Mouse (Mus musculus) gonadal fat pad, adult 2 months (tissue): ENCODE measurements around the gene Prr3. TPM values are rescaled to one million over a fixed set of nuclear protein-coding genes. Genes with fewer than 3 reads are reported as not detected.
A peak's percentile ranks its signal among the peaks of the same experiment; 100 is the strongest.
"Not testable (repeated sequence)": the region's sequence is repeated elsewhere in the genome, so short reads cannot be mapped to it uniquely, and the experiment has no call there.

Experiments used
- DNase-seq: peaks from one replicate; pipeline ENCODE4 v3.0.0-alpha.2; 2012; ENCODE audit warnings: low read depth
- polyA plus RNA-seq: library from polyadenylated mRNA; depleted of rRNA; stranded (reverse); fragments of >200 nt; gene quantifications from 2 replicates; pipeline ENCODE4 v1.2.3, GENCODE M21; 2012; rRNA removed

The Prr3 gene
- polyA plus RNA-seq, result 18.7 and 21.4 TPM in 2 replicates

GRCm38 (mm10) chr17:35979401-35980362 is at the start of gene Prr3, which contains the start of gene Gnl1:
Gene Prr3 (minus strand): TSS chr17:35980236.
Gene Gnl1 (plus strand): TSS chr17:35979851.
- no peak for DNase-seq

DNA sequence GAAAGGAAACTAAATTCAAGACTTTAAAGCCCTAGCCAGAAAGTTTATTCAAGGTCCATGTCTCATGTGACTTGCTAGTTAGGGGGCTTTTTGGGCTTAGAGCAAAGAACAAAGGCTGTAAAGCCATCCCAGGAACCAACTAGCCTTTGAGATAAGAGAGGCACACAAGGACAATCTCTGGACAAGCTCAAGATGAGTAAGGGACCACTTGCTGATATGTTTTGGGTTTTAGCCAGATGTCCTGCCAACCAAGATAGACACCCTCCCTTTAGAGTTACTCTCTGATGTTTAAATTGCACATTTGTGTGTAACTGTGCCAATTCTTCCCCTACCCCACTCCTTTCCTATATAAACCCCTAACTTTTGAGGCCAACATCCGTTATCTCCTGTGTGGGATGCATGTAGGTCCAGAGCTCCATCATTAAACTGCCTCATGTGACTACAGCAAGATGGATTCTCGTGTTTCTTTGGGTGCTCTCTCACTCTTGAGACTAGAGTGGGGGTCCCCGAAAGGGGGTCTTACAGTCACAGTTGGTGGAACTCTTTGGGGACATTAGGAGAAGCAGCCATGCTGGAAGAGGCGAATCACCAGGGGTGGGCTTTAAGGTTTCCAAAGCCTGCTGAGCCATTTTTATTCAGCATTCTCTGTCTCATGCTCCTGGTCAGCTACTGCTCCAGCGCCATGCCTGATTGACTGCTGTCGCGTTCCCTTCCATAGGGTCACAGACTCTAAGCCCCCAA is 49.0 kb upstream of the Prr3 start:
- DNase-seq, result no peak

DNA sequence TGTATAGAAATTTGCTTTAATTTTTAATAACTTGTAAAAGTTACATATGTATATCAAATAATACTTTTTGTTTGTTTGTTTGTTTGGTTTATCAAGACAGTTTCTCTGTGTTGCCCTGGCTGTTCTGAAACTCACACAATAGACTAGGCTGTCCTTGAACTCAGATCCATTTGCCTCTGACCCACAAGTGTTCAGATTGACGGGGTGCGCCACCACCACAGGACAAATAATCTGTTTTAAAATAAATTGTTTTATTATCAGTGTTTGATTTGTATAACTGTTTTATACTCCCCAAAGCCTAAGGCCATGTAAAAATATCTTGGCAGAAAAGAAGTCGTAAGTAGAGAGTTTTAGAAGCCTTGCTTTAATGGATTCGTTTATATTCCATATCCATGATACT is 47.6 kb upstream of the Prr3 start:
- DNase-seq, result no peak

DNA sequence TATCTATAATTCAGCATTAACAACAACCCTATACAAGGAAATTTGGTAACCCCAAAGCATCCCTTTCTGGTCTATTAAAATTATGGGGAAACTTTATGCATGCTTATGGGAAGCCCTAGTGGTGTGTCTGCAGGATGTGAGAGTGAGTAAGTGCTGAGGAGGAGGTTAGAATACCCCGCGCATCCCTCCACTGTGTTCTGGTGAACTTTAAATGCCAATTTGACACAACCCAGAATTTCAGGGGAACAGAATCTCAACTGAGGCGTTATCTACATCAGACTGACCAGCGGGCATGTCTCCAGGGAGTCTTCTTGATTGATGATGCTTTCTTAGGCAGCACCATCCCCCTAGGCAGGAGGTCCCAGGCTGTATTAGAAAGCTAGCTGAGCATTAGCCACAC is 45.9 kb upstream of the Prr3 start:
- DNase-seq, result no peak

DNA sequence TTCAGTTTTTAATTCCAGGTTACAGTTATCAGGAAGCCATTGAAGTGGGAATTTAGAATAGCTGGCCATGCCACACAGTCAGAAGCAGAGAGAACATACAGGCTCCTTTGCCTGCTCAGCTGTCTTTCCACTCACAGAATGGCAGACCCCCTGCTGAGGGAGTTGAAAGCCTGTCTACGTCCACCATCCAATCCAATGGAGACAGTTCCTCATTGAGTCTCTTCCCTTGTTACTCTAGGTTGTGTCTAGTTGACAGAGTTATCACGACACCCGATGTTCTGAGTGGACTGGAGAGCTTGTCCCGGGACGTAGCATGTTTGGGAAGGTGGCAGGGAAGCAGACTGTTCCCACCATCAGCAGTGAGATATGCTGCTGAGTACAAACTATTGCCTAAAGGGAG is 45.2 kb upstream of the Prr3 start:
- DNase-seq, result no peak

GRCm38 (mm10) chr17:36023710-36024654 is 43.9 kb upstream of the Prr3 start:
- peak; percentile 97 for DNase-seq

DNA sequence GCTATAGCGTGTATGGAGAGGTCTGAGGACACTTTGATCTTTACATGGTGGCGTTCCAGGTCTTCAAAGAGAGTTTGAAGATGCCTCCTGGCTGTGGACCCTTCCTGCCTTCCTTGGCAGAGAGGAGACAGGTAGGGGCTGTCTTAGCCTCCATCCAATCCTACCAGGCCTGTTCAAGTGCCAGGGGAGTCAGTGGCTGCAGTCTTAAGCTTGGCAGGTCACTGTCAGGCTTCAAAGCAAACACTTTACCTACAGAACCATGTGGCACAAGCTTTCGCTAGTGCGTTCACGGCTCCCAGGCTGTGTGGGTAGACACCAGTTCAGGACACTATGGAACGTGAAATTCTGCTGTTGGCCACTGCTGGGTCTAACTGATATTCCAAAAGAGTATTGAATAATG is 42.9 kb upstream of the Prr3 start:
- no peak for DNase-seq

- DNase-seq, result no peak
These were observed 42.1 kb upstream of the Prr3 start for GRCm38 (mm10) chr17:36022098-36022497.

DNA sequence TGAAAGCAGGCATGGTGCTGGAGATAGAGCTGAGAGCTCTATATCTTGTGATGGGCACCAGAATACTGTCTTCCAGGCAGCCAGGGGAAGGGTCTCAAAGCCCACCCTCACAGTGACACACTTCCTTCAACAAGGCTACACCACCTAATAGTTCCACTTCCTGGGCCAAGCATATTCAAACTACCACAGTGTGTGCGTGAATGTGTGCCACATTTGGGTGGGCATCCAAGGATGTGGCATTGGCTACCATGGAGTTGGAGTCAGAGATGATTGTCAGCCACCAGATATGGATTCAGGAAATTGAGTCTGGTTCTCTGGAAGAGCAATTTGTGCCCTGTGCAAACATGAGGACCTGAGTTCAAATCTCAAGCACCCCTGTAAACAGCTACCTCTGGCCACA is 41.3 kb upstream of the Prr3 start:
- DNase-seq, result no peak

DNA sequence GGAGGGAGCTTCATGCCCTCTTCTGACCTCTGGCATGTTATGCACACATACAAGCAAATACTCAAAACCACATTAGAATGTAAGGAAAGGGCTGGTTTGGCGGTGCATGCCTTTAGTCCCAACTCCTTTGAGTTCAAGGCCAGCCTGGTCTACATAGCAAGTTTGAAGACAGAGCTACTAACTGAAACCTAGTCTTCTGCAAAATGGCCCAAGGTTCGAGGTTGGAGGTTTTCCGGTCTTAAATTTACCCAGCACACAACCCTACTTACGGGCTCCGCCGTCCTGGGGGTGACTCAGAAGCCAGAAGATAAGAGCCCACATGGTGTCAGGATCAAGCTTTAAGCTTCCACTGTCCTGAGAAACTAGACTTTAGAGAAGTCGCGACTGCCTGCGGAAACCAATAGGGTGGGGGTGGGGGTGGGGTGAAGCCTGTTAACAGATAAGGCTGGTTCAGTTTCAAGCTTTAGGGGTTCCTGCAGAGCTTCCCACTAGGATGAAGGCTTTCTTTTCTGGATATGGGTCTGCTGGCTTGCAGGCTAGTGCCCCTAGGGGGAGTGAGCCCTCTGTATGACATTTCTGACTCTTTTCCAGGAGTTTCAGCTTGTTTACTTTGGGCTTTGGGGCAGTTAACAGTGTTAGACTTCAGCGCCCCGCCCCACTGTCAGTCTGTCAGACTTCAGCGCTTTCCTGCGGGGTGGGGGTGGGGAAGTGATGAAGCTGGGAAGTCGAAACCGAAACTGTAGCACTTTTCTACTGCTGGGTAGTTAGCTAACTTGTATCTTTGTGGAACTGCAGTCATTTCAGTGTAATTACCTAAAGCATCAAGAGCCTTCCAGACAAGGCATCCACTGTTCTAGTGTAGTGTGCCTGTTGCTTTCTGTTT is 40.4 kb upstream of the Prr3 start, which contains the start of gene H2-T24:
Gene H2-T24 (minus strand): TSS at position 370 of the 883 bp plus-strand sequence.
- DNase-seq, result no peak

DNA sequence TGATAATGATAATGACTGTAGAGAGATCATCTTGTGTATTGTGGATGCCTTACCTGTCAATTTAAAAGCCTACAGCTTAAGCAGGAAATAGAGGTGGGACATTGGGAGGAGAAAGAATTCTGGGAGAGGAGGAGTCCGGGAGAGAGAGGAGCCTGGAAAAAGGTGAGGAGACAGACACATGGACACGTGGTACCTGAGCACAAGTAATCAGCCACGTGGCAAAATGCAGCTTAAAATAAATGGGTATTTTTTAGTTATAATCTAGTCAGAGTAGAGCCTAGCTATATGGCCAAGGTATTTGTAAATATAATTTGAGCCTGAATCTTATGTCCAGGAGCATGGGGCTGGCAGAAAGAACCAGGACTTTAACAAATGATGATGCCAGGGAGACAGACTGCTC is 39.5 kb upstream of the Prr3 start:
- DNase-seq, result no peak

DNA sequence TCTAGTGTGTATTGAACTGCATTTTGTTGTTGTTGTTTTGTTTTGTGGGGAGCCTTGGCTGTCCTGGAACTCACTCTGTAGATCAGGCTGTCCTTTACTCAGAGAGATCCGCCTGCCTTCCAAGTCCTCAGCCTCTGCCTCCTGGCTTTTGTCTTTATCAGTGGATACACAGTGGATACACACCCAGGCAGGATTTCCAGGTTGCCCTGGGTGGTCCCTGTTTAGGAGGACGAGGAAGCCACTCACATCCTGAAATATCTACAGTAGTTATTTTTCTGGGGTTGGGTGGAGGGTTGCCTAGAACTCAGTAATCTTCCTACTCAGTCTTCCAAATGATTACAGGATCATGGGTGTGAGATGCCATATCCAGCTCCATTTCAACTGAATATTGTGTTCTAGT is 38.9 kb upstream of the Prr3 start:
- no peak for DNase-seq

DNA sequence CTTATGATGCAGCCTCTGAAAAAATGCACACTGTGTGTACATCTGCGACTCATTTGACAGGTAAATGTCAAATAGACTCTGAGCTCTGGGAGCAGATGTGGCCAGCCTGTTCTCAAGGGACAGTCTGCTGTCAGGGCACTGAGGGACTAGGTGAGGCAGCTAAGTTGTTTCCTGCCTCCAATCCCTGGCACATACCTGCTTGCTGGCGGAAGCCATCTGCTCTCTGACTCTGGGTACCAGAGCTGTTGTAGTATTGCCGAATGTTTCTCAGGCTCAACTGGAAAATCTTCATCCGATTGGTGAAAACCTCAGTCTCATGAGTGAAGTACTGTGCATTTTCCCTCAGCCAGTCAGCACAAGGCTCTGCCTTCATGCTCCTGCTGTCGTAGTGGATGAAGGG is 37.0 kb upstream of the Prr3 start:
- no peak for DNase-seq

- DNase-seq, result no peak
These were observed 34.9 kb upstream of the Prr3 start for GRCm38 (mm10) chr17:36014977-36015376.

GRCm38 (mm10) chr17:36004409-36004808 is 24.4 kb upstream of the Prr3 start:
- DNase-seq, result not testable (repeated sequence)

DNA sequence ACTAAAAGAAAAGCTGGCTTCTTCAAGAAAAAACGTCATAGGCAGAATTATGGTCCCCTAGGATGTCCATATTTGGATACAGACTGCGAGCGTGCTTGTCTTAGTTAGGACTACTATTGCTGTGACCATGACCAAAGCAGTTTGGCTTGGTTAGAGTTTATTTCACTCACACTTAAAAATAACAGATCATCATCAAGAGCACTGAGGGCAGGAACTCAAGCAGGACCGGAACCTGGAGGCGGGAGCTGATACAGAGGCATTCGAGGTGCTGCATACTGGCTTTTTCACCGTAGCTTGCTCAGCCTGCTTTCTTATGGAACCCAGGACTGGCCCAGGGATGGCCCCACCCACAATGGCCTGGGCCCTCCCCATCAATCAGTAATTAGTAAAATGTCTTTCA is 23.3 kb upstream of the Prr3 start:
- no peak for DNase-seq

DNA sequence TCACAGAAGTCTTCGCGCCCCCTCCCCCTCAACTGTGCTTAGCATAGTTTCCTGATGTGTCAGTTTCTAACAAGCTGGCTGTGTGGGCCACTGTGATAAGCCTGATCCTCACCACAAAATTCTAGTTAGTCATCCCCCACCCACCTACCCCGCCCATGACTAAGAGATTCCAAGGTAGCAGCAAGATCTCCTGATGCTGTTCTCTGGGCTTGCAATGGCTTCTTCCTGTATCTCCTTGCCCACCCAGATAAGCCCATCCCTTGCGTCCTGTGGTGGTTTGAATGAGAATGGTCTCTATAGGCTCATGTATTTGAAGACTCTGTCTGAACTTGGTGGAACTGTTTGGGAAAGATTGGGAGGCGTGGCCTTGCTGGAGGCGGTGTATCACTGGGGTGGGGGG is 21.9 kb upstream of the Prr3 start:
- no peak for DNase-seq

DNA sequence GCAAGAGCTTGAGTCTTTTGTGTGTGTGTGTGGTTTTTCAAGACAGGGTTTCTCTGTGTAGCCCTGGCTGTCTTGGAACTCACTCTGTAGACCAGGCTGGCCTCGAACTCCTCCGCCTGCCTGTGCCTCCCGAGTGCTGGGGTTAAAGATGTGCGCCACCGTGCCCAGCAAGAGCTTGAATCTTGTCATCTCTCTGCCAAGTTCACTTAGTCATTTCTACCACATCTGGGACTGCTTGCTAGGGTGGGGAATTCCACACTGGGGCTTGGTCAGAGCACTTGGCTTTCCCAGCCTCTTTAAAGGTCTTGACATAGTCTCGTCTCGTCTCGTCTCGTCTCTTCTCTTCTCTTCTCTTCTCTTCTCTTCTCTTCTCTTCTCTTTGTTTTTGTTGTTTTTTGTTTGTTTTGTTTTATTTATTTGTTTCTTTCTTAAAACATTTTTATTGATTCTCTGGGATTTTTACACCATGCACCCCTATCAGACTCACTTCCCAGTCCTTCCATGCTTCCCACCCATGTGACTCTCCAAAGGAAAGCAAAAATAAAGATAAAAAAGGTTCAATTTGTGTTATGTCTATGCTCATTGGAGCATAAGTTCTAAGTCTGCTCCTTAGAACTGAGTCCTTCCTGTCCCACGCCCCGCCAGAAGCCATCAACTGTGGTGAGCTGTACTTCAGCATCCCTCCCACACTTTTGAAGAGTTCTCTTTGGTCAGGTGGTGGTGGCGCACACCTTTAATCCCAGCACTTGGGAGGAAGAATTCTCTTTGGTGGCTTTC is 21.3 kb upstream of the Prr3 start:
- no peak for DNase-seq

GRCm38 (mm10) chr17:36000349-36000748 is 20.3 kb upstream of the Prr3 start:
- DNase-seq, result no peak

- DNase-seq, result no peak
These were observed 19.3 kb upstream of the Prr3 start for GRCm38 (mm10) chr17:35999356-35999755.
